Mouse (Mus musculus): Measurements from ENCODE around the gene Ano3.

DNA sequence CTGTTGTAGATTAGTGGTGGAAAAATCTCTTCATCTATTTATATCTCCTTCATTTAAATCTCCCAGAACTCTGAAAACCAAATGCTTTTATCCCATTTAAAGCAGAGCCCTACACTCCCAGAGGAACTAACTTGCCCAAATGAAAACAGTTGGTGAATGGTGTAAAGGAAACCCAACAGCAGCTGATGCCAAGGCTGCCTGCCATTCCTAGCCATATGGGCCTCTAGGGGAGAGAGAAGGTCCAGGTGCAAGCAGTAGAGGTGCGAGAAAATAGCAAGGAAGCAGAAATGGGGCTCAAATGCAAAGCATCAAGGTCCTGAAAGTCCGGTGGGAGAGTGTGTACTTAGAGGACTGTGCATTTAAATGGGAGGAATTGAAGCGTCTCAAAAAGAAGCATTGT is 44.2 kb downstream of the Ano3 start:
- TF ChIP-seq EP300 (IDR thresholded peaks at IDR 0.05; ENCODE audit: insufficient read depth, low read depth, low read length), result no peak
- TF ChIP-seq CTCF (IDR thresholded peaks at IDR 0.05; ENCODE audit: low read depth, low read length), result no peak
- TF ChIP-seq POLR2A (IDR thresholded peaks at IDR 0.05; ENCODE audit: insufficient read depth, low read length), result no peak

Data from ES-Bruce4 (cell line).